Mouse (Mus musculus) CD4-positive, CD25-positive, alpha-beta regulatory T cell, adult 4 months (primary cell): ENCODE data around the gene Uqcrq. TPM values are rescaled to one million over a fixed set of nuclear protein-coding genes. Genes with fewer than 3 reads are reported as not detected.

Experiments used
- ATAC-seq: one replicate; pipeline ENCODE4 v1.8.0; 2017
- polyA plus RNA-seq, 2 experiments: library from polyadenylated mRNA; unstranded; fragments of 100-300 nt; shearing (Covaris generic); gene quantifications; one replicate each; pipeline ENCODE4 v1.2.1; 2017

Uqcrq gene
- polyA plus RNA-seq, 2 experiments from 2014 or later: 329 to 366 TPM

DNA sequence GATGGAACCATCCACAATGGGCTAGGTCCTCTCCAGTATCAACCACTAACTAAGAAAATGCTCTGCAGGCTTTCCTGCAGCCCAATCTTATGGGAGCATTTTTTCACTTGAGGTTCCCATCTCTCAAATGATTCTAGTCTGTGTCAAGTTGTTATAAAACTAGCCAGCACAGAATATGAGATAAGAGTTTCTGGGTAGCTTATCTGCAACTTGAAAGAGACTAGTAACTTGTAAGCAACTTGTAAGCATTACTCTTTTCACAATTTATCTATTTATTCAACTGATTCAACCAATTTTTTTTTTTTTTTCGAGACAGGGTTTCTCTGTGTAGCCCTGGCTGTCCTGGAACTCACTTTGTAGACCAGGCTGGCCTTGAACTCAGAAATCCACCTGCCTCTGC, 27.0 kb downstream of the Uqcrq start:
- ATAC-seq: no peak

DNA sequence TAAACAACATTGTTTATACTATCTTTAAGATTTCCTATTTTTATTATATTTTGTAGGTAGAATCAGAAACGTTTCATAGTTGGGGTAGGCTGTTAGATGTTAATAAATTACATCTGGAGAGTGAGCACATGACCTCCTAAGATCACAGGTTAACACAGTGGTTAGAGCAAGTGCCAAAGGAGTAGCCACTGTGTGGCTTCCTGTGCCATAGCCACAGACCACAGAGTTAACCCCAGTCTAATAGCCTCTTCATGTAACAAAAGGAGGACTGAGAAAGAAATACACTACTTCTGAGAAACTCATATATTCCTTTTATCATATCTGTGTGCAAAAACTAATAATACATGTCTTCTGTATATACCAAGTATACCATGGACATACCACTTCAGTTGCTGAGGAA, 36.8 kb downstream of the Uqcrq start:
- ATAC-seq: no peak

DNA sequence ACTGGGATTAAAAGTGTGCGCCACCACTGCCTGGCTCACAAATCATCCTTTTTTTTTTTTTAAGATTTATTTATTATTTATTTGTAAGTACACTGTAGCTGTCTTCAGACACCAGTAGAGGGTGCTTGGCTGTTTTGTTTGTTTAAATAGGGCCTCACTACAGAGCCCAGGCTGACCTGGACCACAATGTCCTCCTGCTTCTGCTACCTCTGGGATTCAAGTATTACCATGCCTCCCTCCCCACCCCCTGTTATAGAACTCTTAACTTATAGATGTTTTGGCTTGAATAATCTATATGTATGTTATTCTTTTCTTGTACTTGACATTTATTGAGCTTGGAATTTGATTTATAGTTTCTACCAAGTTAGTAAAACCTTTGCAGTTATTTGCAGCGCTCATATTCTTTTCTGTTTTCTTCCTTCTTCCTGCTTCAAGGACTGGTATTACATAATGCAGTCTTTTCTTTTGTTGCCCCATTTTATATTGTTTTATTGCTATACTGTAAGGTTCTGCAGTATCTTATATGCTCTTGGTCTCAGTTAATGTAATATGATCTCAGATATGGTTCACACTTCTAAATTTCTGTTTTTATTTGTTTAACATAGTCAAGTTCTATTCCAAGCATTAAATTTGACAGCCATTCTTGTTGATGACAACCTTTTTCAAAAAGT, 46.7 kb downstream of the Uqcrq start:
- ATAC-seq: no peak

DNA sequence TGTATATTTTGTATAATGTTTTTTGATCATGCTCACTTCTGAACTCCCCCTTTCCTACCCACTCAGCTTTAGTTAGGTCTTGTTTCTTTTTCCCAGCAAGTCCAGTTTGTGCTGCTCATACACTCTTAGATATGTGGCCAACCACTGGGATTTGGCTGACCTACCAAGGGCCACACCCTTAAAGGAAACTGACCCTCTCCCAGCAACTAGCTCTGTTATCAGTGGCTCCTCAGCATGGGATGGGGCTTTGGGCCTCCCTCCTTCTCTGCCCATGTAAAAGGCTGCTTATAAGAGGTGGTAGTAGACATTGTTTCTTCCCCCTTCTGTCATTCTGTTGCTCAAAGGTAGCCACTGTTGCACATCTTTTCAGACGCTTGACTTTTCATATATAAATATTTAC, 51.7 kb downstream of the Uqcrq start:
- ATAC-seq: no peak

Other genes starting within 250 kb of the Uqcrq start
- 10 to 100 TPM; 21.1 to 37.6 TPM for gene Hspa4, start 130.4 kb downstream of the Uqcrq start, polyA plus RNA-seq
- gene Zcchc10, start 106.2 kb downstream of the Uqcrq start, polyA plus RNA-seq: 10 to 100 TPM; 24.3 to 28.4 TPM
- 10 to 100 TPM; 17.4 to 18.3 TPM for gene Aff4, start 80.0 kb downstream of the Uqcrq start, polyA plus RNA-seq
- 1 to 10 TPM in 1 of 2 experiments, not detected in 1; 1.1 TPM for gene Leap2, start 7.7 kb downstream of the Uqcrq start, polyA plus RNA-seq
- not detected for gene Gdf9, start 192 bp upstream of the Uqcrq start, polyA plus RNA-seq
- not detected for gene Gm10447, start 26.3 kb upstream of the Uqcrq start, polyA plus RNA-seq
- not detected for gene Shroom1, start 26.4 kb upstream of the Uqcrq start, polyA plus RNA-seq
- not detected for gene Gm9837, start 39.6 kb upstream of the Uqcrq start, polyA plus RNA-seq
- not detected for gene Gm9945, start 49.3 kb upstream of the Uqcrq start, polyA plus RNA-seq
- gene Sowaha, start 49.4 kb upstream of the Uqcrq start, polyA plus RNA-seq: not detected
- gene Sept8, start 88.4 kb upstream of the Uqcrq start, polyA plus RNA-seq: 1 to 10 TPM in 1 of 2 experiments, under 1 TPM in 1; 0.95 to 1.0 TPM
- gene Kif3a, start 136.5 kb upstream of the Uqcrq start, polyA plus RNA-seq: 1 to 10 TPM; 8.1 to 8.7 TPM
- 1 to 10 TPM; 3.1 to 4.0 TPM for gene Il4, start 187.8 kb upstream of the Uqcrq start, polyA plus RNA-seq
- not detected for gene Il13, start 203.9 kb upstream of the Uqcrq start, polyA plus RNA-seq